Comparison of ENCODE assay signal across 29 mouse cellular contexts in the genomic region with DNA sequence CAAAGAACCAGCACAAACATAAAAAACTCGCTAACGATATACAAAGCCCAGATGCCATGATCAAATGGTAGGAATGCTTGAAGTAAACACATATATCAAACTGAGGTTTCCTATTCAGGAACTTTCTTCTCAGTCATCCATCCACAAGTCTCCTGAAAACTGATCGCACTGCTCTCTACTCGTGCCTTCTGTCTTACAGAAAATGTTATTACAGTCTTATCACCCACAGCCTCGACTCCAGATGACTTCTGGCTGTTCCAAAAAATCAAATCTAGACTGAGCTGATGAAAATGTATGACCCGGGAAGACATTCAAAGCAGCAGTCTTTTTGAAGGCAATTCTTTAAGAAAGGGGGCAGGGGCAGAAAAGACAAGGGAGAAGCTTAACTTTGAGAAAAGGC.
DNase-seq lines count a peak whose midpoint lies in the region; ATAC-seq and TF ChIP-seq lines count a peak whose summit lies in the region.
"Had no signal": no experiment of that assay in that cellular context is flagged by ENCODE, and none has a peak within 500 bp of the region (broad histone marks: within the 10 kb centered on the region; RNA-seq: fewer than 3 reads in every experiment).

No protein-coding gene starts in this region.

- no peak for TF ChIP-seq CTCF in forebrain, postnatal 0 days (IDR thresholded peaks at IDR 0.05; ENCODE audit: low read depth)
- TF ChIP-seq CTCF in kidney, postnatal 0 days (IDR thresholded peaks at IDR 0.05; ENCODE audit: low read depth) = no peak

- intact Hi-C loops in heart, postnatal 36 days (cut with DNase I) = no loop called here

- peak; percentile 58 for ATAC-seq in forebrain, postnatal 0 days
- ATAC-seq in forebrain, embryonic 12.5 days (ENCODE audit: low FRiP score) = no peak
- ATAC-seq in heart, embryonic 13.5 days (ENCODE audit: extremely low read depth, insufficient number of reproducible peaks, low FRiP score, low TSS enrichment) = no peak
- no peak for ATAC-seq in kidney, postnatal 0 days (replicated peaks; ENCODE audit: low FRiP score, low read depth)
- ATAC-seq in megakaryocyte-erythroid progenitor cell, adult 5-6 weeks (replicated peaks; ENCODE audit: low FRiP score, low TSS enrichment, poor library complexity, severe bottlenecking) = peak; percentile 52; the same call in 1 of the 2 replicates
- no peak for ATAC-seq in midbrain, embryonic 11.5 days (ENCODE audit: low FRiP score)
- ATAC-seq: activated CD4-positive, CD25-positive, alpha-beta regulatory T cell, adult 4 months; CD4-positive, CD25-positive, alpha-beta regulatory T cell, adult 4 months; forebrain, embryonic 13.5 days; forebrain, embryonic 15.5 days; Patski had no signal

- H3K36me3 ChIP-seq in forebrain, postnatal 0 days (ENCODE audit: insufficient read depth) = no peaks in the 10 kb centered on the region
- no peaks in the 10 kb centered on the region for H3K36me3 ChIP-seq in forebrain, embryonic 12.5 days (replicated peaks)
- no peaks in the 10 kb centered on the region for H3K36me3 ChIP-seq in heart, embryonic 13.5 days
- no peaks in the 10 kb centered on the region for H3K36me3 ChIP-seq in kidney, postnatal 0 days (ENCODE audit: insufficient read depth, low read length)
- H3K36me3 ChIP-seq in midbrain, embryonic 11.5 days (ENCODE audit: control insufficient read depth, insufficient read depth, low read length) = no peaks in the 10 kb centered on the region
- H3K36me3 ChIP-seq: embryonic facial prominence, embryonic 13.5 days; embryonic facial prominence, embryonic 15.5 days; forebrain, embryonic 10.5 days; forebrain, embryonic 15.5 days had no signal

- no peak overlapping the region for H3K4me2 ChIP-seq in forebrain, postnatal 0 days (ENCODE audit: low read depth)
- no peak overlapping the region for H3K4me2 ChIP-seq in forebrain, embryonic 12.5 days
- H3K4me2 ChIP-seq in heart, embryonic 13.5 days = peak overlapping the region; percentile 11; the same call in 1 of the 2 replicates
- H3K4me2 ChIP-seq in kidney, postnatal 0 days (ENCODE audit: low read length) = no peak overlapping the region
- H3K4me2 ChIP-seq in midbrain, embryonic 11.5 days = no peak overlapping the region
- H3K4me2 ChIP-seq: embryonic facial prominence, embryonic 13.5 days; embryonic facial prominence, embryonic 15.5 days; forebrain, embryonic 13.5 days; forebrain, embryonic 15.5 days had no signal

- H3K27me3 ChIP-seq in forebrain, postnatal 0 days (ENCODE audit: insufficient read depth, low read length) = no peaks in the 10 kb centered on the region
- H3K27me3 ChIP-seq in forebrain, embryonic 12.5 days = no peaks in the 10 kb centered on the region
- H3K27me3 ChIP-seq in heart, embryonic 13.5 days (replicated peaks) = no peaks in the 10 kb centered on the region
- no peaks in the 10 kb centered on the region for H3K27me3 ChIP-seq in kidney, postnatal 0 days (ENCODE audit: insufficient read depth, low read length)
- no peaks in the 10 kb centered on the region for H3K27me3 ChIP-seq in midbrain, embryonic 11.5 days (ENCODE audit: control insufficient read depth, insufficient read depth, low read length)
- H3K27me3 ChIP-seq: CH12.LX; embryonic facial prominence, embryonic 13.5 days; embryonic facial prominence, embryonic 15.5 days; forebrain, embryonic 13.5 days; forebrain, embryonic 15.5 days; Patski had no signal

- DNase-seq in forebrain, postnatal 0 days = peak; percentile 36
- no peak for DNase-seq in heart, postnatal 36 days
- DNase-seq in kidney, postnatal 0 days (ENCODE audit: low spot score) = peak; percentile 46
- no peak for DNase-seq in kidney, postnatal 36 days
- no peak for DNase-seq in midbrain, embryonic 11.5 days (ENCODE audit: low spot score, missing footprints)
- DNase-seq: adrenal gland, adult 8-10 months; adrenal gland, postnatal 14 days; adrenal gland, postnatal 36 days; B cell, adult 2 months; cerebellum, adult 11-12 months; cerebellum, adult 2 months; cerebellum, adult 9-10 months; cerebellum, postnatal 10 days; cerebellum, postnatal 25 days; embryo, embryonic 11 days had no signal

- H3K9me3 ChIP-seq in forebrain, postnatal 0 days (ENCODE audit: low read length) = no peaks in the 10 kb centered on the region
- H3K9me3 ChIP-seq in forebrain, embryonic 12.5 days = no peaks in the 10 kb centered on the region
- H3K9me3 ChIP-seq in heart, embryonic 13.5 days = no peaks in the 10 kb centered on the region
- H3K9me3 ChIP-seq in kidney, postnatal 0 days (replicated peaks; ENCODE audit: low read length) = no peaks in the 10 kb centered on the region
- H3K9me3 ChIP-seq in midbrain, embryonic 11.5 days (ENCODE audit: control insufficient read depth, low read length) = no peaks in the 10 kb centered on the region
- H3K9me3 ChIP-seq: embryonic facial prominence, embryonic 13.5 days; embryonic facial prominence, embryonic 15.5 days; forebrain, embryonic 10.5 days; forebrain, embryonic 13.5 days; forebrain, embryonic 15.5 days; G1E had no signal

- 46% methylated on average over 6 of the region's 6 CpGs for WGBS in forebrain, postnatal 0 days
- WGBS in forebrain, embryonic 12.5 days = 65% methylated on average over 6 of the region's 6 CpGs
- 42% methylated on average over 6 of the region's 6 CpGs for WGBS in heart, embryonic 13.5 days
- 34% methylated on average over 6 of the region's 6 CpGs for WGBS in kidney, postnatal 0 days
- WGBS in midbrain, embryonic 11.5 days = 73% methylated on average over 6 of the region's 6 CpGs

- H3K27ac ChIP-seq in forebrain, postnatal 0 days (ENCODE audit: low read depth, low read length) = no peak overlapping the region
- no peak overlapping the region for H3K27ac ChIP-seq in forebrain, embryonic 12.5 days
- 0 out of 2 replicates have a peak overlapping the region, but pooled peaks have one; percentile 39 for H3K27ac ChIP-seq in heart, embryonic 13.5 days (replicated peaks)
- H3K27ac ChIP-seq in kidney, postnatal 0 days = no peak overlapping the region
- H3K27ac ChIP-seq in midbrain, embryonic 11.5 days (ENCODE audit: low read depth, low read length) = no peak overlapping the region
- H3K27ac ChIP-seq: embryonic facial prominence, embryonic 13.5 days; embryonic facial prominence, embryonic 15.5 days; forebrain, embryonic 10.5 days; forebrain, embryonic 13.5 days; forebrain, embryonic 15.5 days had no signal

- H3K4me1 ChIP-seq in forebrain, postnatal 0 days (ENCODE audit: insufficient read depth) = no peaks in the 10 kb centered on the region
- peaks cover 8% of the 10 kb centered on the region for H3K4me1 ChIP-seq in forebrain, embryonic 12.5 days
- H3K4me1 ChIP-seq in heart, embryonic 13.5 days = peaks cover 34% of the 10 kb centered on the region
- H3K4me1 ChIP-seq in kidney, postnatal 0 days (replicated peaks; ENCODE audit: insufficient read depth, low read length) = no peaks in the 10 kb centered on the region; the same call in 1 of the 2 replicates
- no peaks in the 10 kb centered on the region for H3K4me1 ChIP-seq in midbrain, embryonic 11.5 days (ENCODE audit: control insufficient read depth, insufficient read depth, low read length)
- H3K4me1 ChIP-seq: embryonic facial prominence, embryonic 13.5 days had no signal

- no peak overlapping the region for H3K9ac ChIP-seq in forebrain, postnatal 0 days
- H3K9ac ChIP-seq in forebrain, embryonic 12.5 days = no peak overlapping the region
- no peak overlapping the region for H3K9ac ChIP-seq in heart, embryonic 13.5 days
- no peak overlapping the region for H3K9ac ChIP-seq in kidney, postnatal 0 days (ENCODE audit: low read depth, low read length)
- H3K9ac ChIP-seq in midbrain, embryonic 11.5 days (ENCODE audit: low read length) = no peak overlapping the region
- H3K9ac ChIP-seq: embryonic facial prominence, embryonic 13.5 days; embryonic facial prominence, embryonic 15.5 days; forebrain, embryonic 13.5 days; forebrain, embryonic 15.5 days had no signal

- no peak overlapping the region for H3K4me3 ChIP-seq in forebrain, postnatal 0 days (ENCODE audit: low read depth, low read length)
- H3K4me3 ChIP-seq in forebrain, embryonic 12.5 days (replicated peaks) = no peak overlapping the region
- H3K4me3 ChIP-seq in heart, embryonic 13.5 days = no peak overlapping the region
- H3K4me3 ChIP-seq in kidney, postnatal 0 days (replicated peaks; ENCODE audit: low read depth, low read length) = no peak overlapping the region
- H3K4me3 ChIP-seq in midbrain, embryonic 11.5 days (ENCODE audit: low read depth, low read length) = no peak overlapping the region
- H3K4me3 ChIP-seq: embryonic facial prominence, embryonic 13.5 days; embryonic facial prominence, embryonic 15.5 days; erythroblast, embryonic 14.5 days; forebrain, embryonic 10.5 days; forebrain, embryonic 13.5 days; forebrain, embryonic 15.5 days had no signal

Comparison
In these comparisons a context has a peak if more than half of its experiments do, and no peak if none do; other contexts are left out.
1. ATAC-seq: peak in forebrain, postnatal 0 days (single experiment) and megakaryocyte-erythroid progenitor cell, adult 5-6 weeks (single experiment); none in forebrain, embryonic 12.5 days (single experiment), heart, embryonic 13.5 days (single experiment), kidney, postnatal 0 days (single experiment) and midbrain, embryonic 11.5 days (single experiment).
2. DNase-seq: peak in forebrain, postnatal 0 days (single experiment) and kidney, postnatal 0 days (single experiment); none in heart, postnatal 36 days (0 of 2), kidney, postnatal 36 days (0 of 2) and midbrain, embryonic 11.5 days (single experiment).